Mouse (Mus musculus) macrophage (primary cell): ENCODE measurements at regions not wholly inside any gene's neighbourhood (a gene's known extent, or its start where the extent isn't known, plus 50 kb on each side); places are given as distances from the start of the nearest gene placed in this dataset.

Source experiments
- H3K27ac ChIP-seq: fragments of 350-480 bp; formaldehyde crosslinking; 2 replicates; pipeline ENCODE4 v1.9.0; 2021
- H3K36me3 ChIP-seq: fragments of 350-480 bp; formaldehyde crosslinking; 2 replicates; pipeline ENCODE4 v1.9.0; 2021; ENCODE audit errors: inconsistent target
- H3K4me3 ChIP-seq: fragments of 350-480 bp; formaldehyde crosslinking; 2 replicates; pipeline ENCODE4 v1.9.0; 2021; ENCODE audit errors: inconsistent target
- H3K79me2 ChIP-seq: fragments of 350-480 bp; formaldehyde crosslinking; 2 replicates; pipeline ENCODE4 v1.9.0; 2021; ENCODE audit errors: inconsistent target
- WGBS: methylation state at CpG from one replicate; pipeline ENCODE4 v1.1.7; 2026; ENCODE audit warnings: inconsistent platforms; ENCODE audit not compliant: missing documents; 5-methylcytosine and 5-hydroxymethylcytosine counted together

- Histone ChIP-seq H3K36me3 (no peaks in the 10 kb centered on the region), H3K79me2 (no peaks in the 10 kb centered on the region), H3K27ac (no peak overlapping the region), H3K4me3 (no peak overlapping the region)
- 73% methylated on average over 6 of the region's 6 CpGs for WGBS
Measured at GRCm38 (mm10) chr8:115788421-115788820, 80.8 kb upstream of the Maf start.

DNA sequence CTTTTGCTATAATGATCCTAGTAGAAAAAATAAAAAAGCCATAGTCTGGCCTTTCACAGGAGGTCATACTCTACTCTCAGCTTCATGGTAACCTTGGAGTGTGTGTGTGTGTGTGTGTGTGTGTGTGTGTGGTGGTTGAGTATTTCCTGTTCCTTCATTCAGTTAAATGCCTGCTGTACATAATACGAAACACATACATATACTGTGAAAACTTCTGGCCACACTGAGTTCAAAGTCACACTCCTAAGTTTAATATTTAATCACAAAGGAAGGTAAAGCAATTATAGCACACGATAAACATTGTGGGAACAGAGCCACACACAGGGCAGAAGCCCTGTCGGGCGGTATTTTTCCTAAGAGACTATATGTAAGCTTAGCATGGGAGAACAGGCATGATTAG is 78.6 kb upstream of the Maf start:
- Histone ChIP-seq H3K4me3 (no peak overlapping the region), H3K27ac (no peak overlapping the region), H3K79me2 (no peaks in the 10 kb centered on the region), H3K36me3 (no peaks in the 10 kb centered on the region)
- 87% methylated on average over 4 of the region's 4 CpGs for WGBS

GRCm38 (mm10) chr8:115785769-115786168 is 78.2 kb upstream of the Maf start:
- 85% methylated on average over 3 of the region's 3 CpGs for WGBS

GRCm38 (mm10) chr8:115783364-115783763 is 75.8 kb upstream of the Maf start:
- Histone ChIP-seq H3K4me3 (no peak overlapping the region), H3K79me2 (no peaks in the 10 kb centered on the region), H3K36me3 (no peaks in the 10 kb centered on the region), H3K27ac (no peak overlapping the region)
- WGBS, result 97% methylated on average over 6 of the region's 6 CpGs

More at GRCm38 (mm10) chr8:115785769-115786168, 78.2 kb upstream of the Maf start:
- no peak overlapping the region for H3K27ac ChIP-seq
- H3K4me3 ChIP-seq, result no peak overlapping the region
- H3K79me2 ChIP-seq, result no peaks in the 10 kb centered on the region
- no peaks in the 10 kb centered on the region for H3K36me3 ChIP-seq

DNA sequence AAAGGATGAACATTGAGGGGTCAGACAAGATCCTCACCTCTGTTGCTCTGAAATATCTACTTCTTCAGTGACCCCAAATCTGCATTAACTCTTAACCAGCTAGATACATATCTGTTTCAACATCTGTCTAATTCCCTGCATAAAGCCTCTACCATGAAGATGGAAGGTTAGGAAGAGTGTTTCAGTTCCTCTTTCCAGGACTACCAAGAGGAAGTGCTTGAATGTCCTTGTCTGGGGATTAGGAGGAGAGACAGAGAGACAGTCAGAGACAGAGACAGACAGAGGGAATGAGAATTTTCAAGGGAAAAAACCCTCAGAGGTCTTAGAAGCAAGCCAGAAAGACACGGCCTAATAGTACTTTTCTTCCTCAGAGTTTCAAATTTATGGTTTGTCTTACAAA is 70.8 kb upstream of the Maf start:
- no peak overlapping the region for H3K27ac ChIP-seq
- no peaks in the 10 kb centered on the region for H3K36me3 ChIP-seq
- 85% methylated on average over 1 of the region's 1 CpGs for WGBS
- no peak overlapping the region for H3K4me3 ChIP-seq
- no peaks in the 10 kb centered on the region for H3K79me2 ChIP-seq

GRCm38 (mm10) chr8:115771060-115771459 is 63.5 kb upstream of the Maf start:
- no peak overlapping the region for H3K4me3 ChIP-seq
- no peak overlapping the region for H3K27ac ChIP-seq
- WGBS, result 66% methylated on average over 7 of the region's 7 CpGs
- no peaks in the 10 kb centered on the region for H3K79me2 ChIP-seq
- no peaks in the 10 kb centered on the region for H3K36me3 ChIP-seq

GRCm38 (mm10) chr8:115768631-115769030 is 61.0 kb upstream of the Maf start:
- Histone ChIP-seq H3K27ac (no peak overlapping the region), H3K4me3 (no peak overlapping the region), H3K79me2 (no peaks in the 10 kb centered on the region), H3K36me3 (no peaks in the 10 kb centered on the region)
- 92% methylated on average over 4 of the region's 4 CpGs for WGBS

- no peaks in the 10 kb centered on the region for H3K79me2 ChIP-seq
- H3K4me3 ChIP-seq, result no peak overlapping the region
- no peak overlapping the region for H3K27ac ChIP-seq
- WGBS, result 77% methylated on average over 9 of the region's 9 CpGs
- no peaks in the 10 kb centered on the region for H3K36me3 ChIP-seq
Measured at GRCm38 (mm10) chr8:115766218-115766898, 58.8 kb upstream of the Maf start.

DNA sequence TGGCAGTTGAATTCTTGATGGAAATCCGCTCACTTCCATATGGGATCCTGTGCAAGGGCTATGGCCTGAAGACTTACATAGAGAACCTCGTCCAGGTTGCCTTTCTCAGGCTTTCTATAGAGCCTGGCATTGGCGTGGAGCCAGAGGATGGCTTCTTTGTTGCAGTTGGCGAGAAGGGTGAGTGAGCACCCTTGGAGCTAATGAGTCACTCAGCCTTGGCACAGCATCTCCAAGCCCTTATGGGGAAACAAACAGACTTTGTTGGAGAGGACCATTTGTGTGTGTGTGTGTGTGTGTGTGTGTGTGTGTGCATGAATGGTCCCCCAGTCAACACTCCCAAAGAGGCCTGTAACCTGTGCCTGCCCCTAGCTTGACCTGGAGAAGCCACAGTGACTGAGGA is 57.0 kb upstream of the Maf start:
- no peak overlapping the region for H3K4me3 ChIP-seq
- no peaks in the 10 kb centered on the region for H3K79me2 ChIP-seq
- H3K36me3 ChIP-seq, result no peaks in the 10 kb centered on the region
- H3K27ac ChIP-seq, result no peak overlapping the region
- WGBS, result 89% methylated on average over 4 of the region's 4 CpGs

- Histone ChIP-seq H3K36me3 (no peaks in the 10 kb centered on the region), H3K4me3 (no peak overlapping the region), H3K79me2 (no peaks in the 10 kb centered on the region), H3K27ac (no peak overlapping the region)
- no CpG with 5 or more reads among the region's 1 CpGs for WGBS
Measured at GRCm38 (mm10) chr8:115758011-115758410, 50.4 kb upstream of the Maf start.
